In genomic region chr6:59315868-59316267, GRCm38 (mm10) we compare ENCODE assay signal across 17 mouse cellular contexts.
"Had no signal": no experiment of that assay in that cellular context is flagged by ENCODE, and none has a peak within 500 bp of the region (broad histone marks: within the 10 kb centered on the region; RNA-seq: fewer than 3 reads in every experiment).

No protein-coding gene starts in this region.

- H3K9ac ChIP-seq: kidney, embryonic 15.5 days; liver, embryonic 13.5 days; midbrain, embryonic 12.5 days; midbrain, embryonic 15.5 days; neural tube, embryonic 12.5 days; neural tube, embryonic 15.5 days had no signal

- H3K4me2 ChIP-seq: kidney, embryonic 15.5 days; liver, embryonic 13.5 days; midbrain, embryonic 12.5 days; midbrain, embryonic 15.5 days; neural tube, embryonic 12.5 days; neural tube, embryonic 15.5 days had no signal

- H3K9me3 ChIP-seq: kidney, embryonic 15.5 days; liver, embryonic 13.5 days; midbrain, embryonic 12.5 days; midbrain, embryonic 15.5 days; neural tube, embryonic 12.5 days; neural tube, embryonic 15.5 days had no signal

- H3K36me3 ChIP-seq: kidney, embryonic 15.5 days; liver, embryonic 13.5 days; midbrain, embryonic 12.5 days; midbrain, embryonic 15.5 days; neural tube, embryonic 12.5 days; neural tube, embryonic 15.5 days had no signal

- H3K27me3 ChIP-seq: kidney, embryonic 15.5 days; liver, embryonic 13.5 days; midbrain, embryonic 12.5 days; midbrain, embryonic 15.5 days; neural tube, embryonic 12.5 days; neural tube, embryonic 15.5 days had no signal

- H3K4me3 ChIP-seq: kidney, embryonic 15.5 days; layer of hippocampus, adult 2 months; liver, embryonic 13.5 days; midbrain, embryonic 12.5 days; midbrain, embryonic 15.5 days; neural tube, embryonic 12.5 days; neural tube, embryonic 15.5 days had no signal

- H3K27ac ChIP-seq: kidney, embryonic 15.5 days; layer of hippocampus, adult 2 months; liver, embryonic 13.5 days; macrophage; midbrain, embryonic 12.5 days; midbrain, embryonic 15.5 days; neural tube, embryonic 12.5 days; neural tube, embryonic 15.5 days; stomach, postnatal 0 days had no signal

- DNase-seq: kidney, postnatal 14 days; layer of hippocampus, adult 9-11 months; liver, embryonic 13.5 days; lung, adult 2 months; lung, postnatal 14 days; right cerebral cortex, adult 18-20 months; right cerebral cortex, postnatal 14 days; right cerebral cortex, postnatal 4 days; thymus, postnatal 25 days had no signal

- H3K4me1 ChIP-seq: kidney, embryonic 15.5 days; liver, embryonic 13.5 days; midbrain, embryonic 12.5 days; midbrain, embryonic 15.5 days; neural tube, embryonic 12.5 days; neural tube, embryonic 15.5 days had no signal
